Mouse (Mus musculus): ENCODE results near the gene Gm12166. TPM values are rescaled to one million over a fixed set of nuclear protein-coding genes. Genes with fewer than 3 reads are reported as not detected.
"Not testable (repeated sequence)": the region's sequence is repeated elsewhere in the genome, so short reads cannot be mapped to it uniquely, and the experiment has no call there.

Gm12166 gene
- polyA plus RNA-seq, 1 experiment from 2014 or later = 4.5 TPM

- H3K4me1 ChIP-seq = peaks cover 58% of the 10 kb centered on the region
- no peak overlapping the region for H3K4me2 ChIP-seq
- no peak overlapping the region for H3K9ac ChIP-seq
- H3K36me3 ChIP-seq = 0 out of 2 replicates have a peak, but pooled peaks cover 4% of the 10 kb centered on the region
- H3K9me3 ChIP-seq = no peaks in the 10 kb centered on the region
- H3K4me3 ChIP-seq = no peak overlapping the region
- no peaks in the 10 kb centered on the region for H3K27me3 ChIP-seq
- no peak for ATAC-seq (ENCODE audit: borderline replicate concordance, extremely low read depth, low FRiP score, low TSS enrichment)
- 49% methylated on average over 5 of the region's 5 CpGs for WGBS
- peak overlapping the region; percentile 74 for H3K27ac ChIP-seq
These were observed 8.5 kb upstream of the Gm12166 start for GRCm38 (mm10) chr11:46060651-46061020.

DNA sequence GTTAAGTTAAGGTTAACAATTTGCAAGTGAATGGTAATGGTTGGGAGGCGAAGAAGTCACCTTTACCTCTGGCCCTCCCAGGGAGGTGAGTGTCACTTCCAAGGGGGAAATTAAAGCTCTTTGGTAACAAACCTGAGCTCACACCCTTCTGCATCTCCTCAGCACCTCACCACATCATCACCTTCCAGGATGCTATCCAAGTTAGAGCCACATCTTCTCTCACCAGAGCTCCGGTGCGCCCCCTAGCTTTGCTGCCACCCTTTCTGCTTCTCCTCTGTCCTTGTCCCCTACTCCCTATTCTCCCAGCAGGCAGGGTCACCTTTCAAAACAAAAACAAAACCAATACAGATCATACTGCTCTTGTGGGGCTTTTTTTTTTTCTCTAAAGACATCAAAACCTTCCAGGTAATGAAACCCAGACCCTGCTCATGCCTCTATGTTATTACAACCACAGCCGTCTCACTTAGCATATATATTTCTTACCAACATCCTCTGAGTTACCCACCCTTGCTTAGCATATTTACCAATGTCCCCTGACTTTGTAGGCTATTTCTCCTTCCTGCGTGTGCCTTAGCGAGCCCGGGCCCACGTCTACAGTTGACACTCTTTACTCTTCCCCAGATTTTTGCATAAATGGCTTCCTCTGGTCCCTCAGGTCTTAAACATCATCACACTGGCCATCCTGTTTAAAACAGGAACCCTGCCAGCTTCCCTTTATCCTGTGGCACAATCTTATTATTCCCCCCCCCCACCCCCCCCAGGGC, 7.9 kb upstream of the Gm12166 start:
- Histone ChIP-seq H3K9me3 (no peaks in the 10 kb centered on the region), H3K4me1 (peaks cover 59% of the 10 kb centered on the region), H3K4me3 (no peak overlapping the region), H3K36me3 (0 out of 2 replicates have a peak, but pooled peaks cover 4% of the 10 kb centered on the region), H3K9ac (no peak overlapping the region), H3K27me3 (no peaks in the 10 kb centered on the region), H3K27ac (0 out of 2 replicates have a peak overlapping the region, but pooled peaks have one; percentile 11), H3K4me2 (no peak overlapping the region)
- WGBS = 61% methylated on average over 8 of the region's 8 CpGs
- no peak for ATAC-seq (ENCODE audit: borderline replicate concordance, extremely low read depth, low FRiP score, low TSS enrichment)

DNA sequence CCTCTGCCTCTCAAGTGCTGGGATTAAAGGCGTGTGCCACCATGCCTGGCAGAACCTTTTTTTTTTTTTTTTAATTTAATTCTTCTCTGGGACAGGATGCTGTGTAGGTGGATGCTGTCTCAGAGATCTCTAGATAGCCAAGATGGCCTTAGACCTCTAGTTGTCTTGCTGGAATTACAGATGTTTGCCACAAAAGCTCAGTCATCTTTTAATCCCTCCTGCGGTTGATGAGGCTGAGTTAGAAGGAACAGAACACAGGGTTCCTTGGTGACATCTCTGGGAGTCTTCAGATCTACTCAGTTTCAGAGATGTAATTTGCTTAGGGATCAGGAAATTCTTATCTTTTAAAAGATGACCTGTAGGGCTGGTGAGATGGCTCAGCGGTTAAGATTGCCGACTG, 6.8 kb upstream of the Gm12166 start:
- H3K4me3 ChIP-seq = no peak overlapping the region
- WGBS = 90% methylated on average over 4 of the region's 4 CpGs

DNA sequence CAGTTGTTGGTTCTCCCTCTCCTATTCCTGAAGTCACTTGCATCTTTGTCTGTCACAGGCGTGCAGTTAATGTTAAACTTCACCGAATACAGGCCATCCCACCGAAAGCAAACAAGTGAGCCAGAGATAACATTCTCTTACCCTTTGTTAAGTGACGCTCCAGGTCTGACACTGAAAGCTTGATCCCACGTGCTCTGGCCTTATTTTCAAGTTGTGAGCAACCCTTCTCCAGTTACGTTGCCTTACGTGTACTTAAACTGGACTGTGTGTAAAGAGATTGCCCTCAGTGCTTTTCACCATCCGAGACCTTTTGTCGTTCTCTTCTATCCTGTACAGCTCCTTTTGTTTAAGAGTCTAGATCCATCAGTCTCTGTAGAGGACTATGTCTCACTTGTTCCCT, 5.9 kb upstream of the Gm12166 start:
- H3K9me3 ChIP-seq = no peaks in the 10 kb centered on the region

More for the DNA sequence above, 6.8 kb upstream of the Gm12166 start:
- H3K4me2 ChIP-seq = peak overlapping the region; percentile 60
- H3K27ac ChIP-seq = no peak overlapping the region
- H3K36me3 ChIP-seq = 0 out of 2 replicates have a peak, but pooled peaks cover 4% of the 10 kb centered on the region
- ATAC-seq (ENCODE audit: borderline replicate concordance, extremely low read depth, low FRiP score, low TSS enrichment) = no peak
- no peaks in the 10 kb centered on the region for H3K27me3 ChIP-seq
- H3K9ac ChIP-seq = no peak overlapping the region
- H3K9me3 ChIP-seq = no peaks in the 10 kb centered on the region
- H3K4me1 ChIP-seq = peaks cover 53% of the 10 kb centered on the region

GRCm38 (mm10) chr11:46056770-46057411, 4.8 kb upstream of the Gm12166 start:
- ATAC-seq (ENCODE audit: borderline replicate concordance, extremely low read depth, low FRiP score, low TSS enrichment) = peak; percentile 33; the same call in 1 of the 2 replicates
- Histone ChIP-seq H3K9ac (peak overlapping the region; percentile 80), H3K4me2 (peak overlapping the region; percentile 60), H3K4me3 (peak overlapping the region; percentile 75), H3K27me3 (no peaks in the 10 kb centered on the region), H3K36me3 (0 out of 2 replicates have a peak, but pooled peaks cover 4% of the 10 kb centered on the region), H3K9me3 (no peaks in the 10 kb centered on the region), H3K27ac (peak overlapping the region; percentile 92), H3K4me1 (peaks cover 35% of the 10 kb centered on the region)
- 2% methylated on average over 25 of the region's 25 CpGs for WGBS

More for the DNA sequence above, 5.9 kb upstream of the Gm12166 start:
- Histone ChIP-seq H3K4me1 (peaks cover 45% of the 10 kb centered on the region), H3K27me3 (no peaks in the 10 kb centered on the region), H3K9ac (0 out of 2 replicates have a peak overlapping the region, but pooled peaks have one; percentile 80), H3K4me2 (peak overlapping the region; percentile 60), H3K4me3 (peak overlapping the region; percentile 75), H3K27ac (0 out of 2 replicates have a peak overlapping the region, but pooled peaks have one; percentile 92), H3K36me3 (0 out of 2 replicates have a peak, but pooled peaks cover 4% of the 10 kb centered on the region)
- WGBS = 14% methylated on average over 9 of the region's 9 CpGs
- no peak for ATAC-seq (ENCODE audit: borderline replicate concordance, extremely low read depth, low FRiP score, low TSS enrichment)

DNA sequence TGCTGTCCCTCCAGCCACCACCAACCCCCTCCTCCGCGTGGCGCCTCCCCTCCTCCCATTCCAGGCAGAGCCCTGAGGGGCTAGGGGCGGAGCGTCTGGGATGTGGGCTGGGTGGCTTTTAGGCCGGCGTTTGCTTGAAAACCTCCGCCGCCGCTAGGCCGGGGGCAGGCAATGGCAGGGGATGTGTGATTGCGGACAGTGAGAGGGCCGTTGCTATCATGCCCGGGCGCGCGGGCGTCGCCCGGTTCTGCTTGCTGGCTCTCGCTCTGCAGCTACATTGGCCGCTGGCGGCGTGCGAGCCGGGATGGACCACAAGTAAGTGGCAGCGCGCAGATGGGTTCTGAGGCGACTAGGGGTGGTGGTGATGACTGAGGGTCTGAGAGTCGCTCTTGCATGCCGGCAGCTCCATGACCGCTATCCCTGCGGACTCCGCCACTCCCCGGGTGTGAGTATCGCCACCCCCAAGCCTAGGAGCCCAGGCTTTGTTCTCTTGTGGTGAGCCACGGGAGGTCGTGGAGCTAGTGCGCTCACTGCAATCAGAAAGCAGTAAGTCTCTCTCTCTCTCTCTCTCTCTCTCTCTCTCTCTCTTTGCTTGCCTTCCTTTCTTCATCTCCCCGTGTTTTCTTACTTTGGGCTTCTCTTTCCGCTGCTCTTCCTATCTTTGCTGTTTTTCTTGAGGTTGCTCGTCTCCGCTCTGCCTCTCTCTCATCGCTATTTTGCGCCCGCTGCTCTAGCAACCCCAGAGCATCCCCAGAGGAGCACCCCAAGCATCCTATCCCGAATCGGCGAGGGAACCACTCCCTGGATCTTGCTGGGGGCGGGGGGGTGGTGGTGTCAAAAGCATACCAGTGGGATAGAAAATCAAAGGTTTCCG, 4.0 kb upstream of the Gm12166 start, which contains the start of gene Adam19:
Gene Adam19, plus strand, starts transcription at position 97 of the 874 bp plus-strand sequence.
- WGBS = under 1% methylated on average over 51 of the region's 51 CpGs
- H3K9ac ChIP-seq = peak within 1 kb of the TSS; percentile 80
- H3K4me1 ChIP-seq = peaks cover 29% of the 10 kb centered on the region
- ATAC-seq (ENCODE audit: borderline replicate concordance, extremely low read depth, low FRiP score, low TSS enrichment) = peak; percentile 92
- H3K27me3 ChIP-seq = no peaks in the 10 kb centered on the region
- H3K4me2 ChIP-seq = peak within 1 kb of the TSS; percentile 60
- H3K9me3 ChIP-seq = no peaks in the 10 kb centered on the region
- 0 out of 2 replicates have a peak, but pooled peaks cover 4% of the 10 kb centered on the region for H3K36me3 ChIP-seq
- peak within 1 kb of the TSS; percentile 92 for H3K27ac ChIP-seq
- H3K4me3 ChIP-seq = peak within 1 kb of the TSS; percentile 75

DNA sequence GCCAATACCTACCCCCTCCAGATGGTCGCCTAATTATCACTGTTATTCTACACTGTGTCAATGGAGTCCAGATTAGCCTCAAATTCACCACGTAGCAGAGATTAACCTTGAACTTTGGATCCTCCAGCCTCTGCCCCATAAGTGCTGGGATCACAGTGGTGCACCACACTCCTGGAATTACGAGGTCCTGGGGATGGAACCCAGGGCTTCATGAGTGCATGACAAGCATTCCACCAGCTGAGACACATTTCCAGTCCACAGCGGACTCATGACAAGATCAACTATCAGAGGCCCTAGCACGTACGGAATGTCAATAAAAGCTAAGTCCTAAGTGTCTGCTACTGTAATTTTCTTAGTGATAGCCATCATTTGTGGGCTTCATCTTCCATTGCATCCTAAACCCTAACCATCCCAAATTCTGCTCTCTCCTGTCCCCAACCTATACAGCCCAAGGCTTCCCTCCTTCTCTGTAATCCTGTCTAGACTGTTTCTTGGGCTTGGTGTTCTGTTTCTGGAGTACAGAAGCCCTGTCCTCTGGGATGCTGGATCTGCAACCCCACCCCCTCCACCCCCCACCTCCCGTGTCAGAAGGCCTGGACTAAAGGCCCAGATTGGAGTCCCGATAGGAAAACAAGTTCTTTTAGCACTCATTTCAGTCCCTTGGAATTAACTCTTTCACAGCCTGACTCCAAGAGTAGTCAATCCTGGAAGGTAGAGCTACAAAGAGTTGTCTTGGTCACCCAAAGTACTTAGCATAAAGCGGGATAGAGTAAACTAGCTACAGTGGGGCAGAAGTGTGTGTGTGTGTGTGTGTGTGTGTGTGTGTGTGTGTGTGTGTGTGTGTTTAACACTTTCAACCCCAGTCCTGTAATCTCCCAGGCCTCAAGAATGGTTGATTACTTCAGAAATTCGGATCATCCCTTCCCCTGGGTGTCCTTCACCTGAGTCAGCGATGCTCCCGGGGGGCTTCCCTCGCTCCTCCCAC, 3.1 kb upstream of the Gm12166 start:
- WGBS = 18% methylated on average over 13 of the region's 13 CpGs
- ATAC-seq (ENCODE audit: borderline replicate concordance, extremely low read depth, low FRiP score, low TSS enrichment) = peak; percentile 28

GRCm38 (mm10) chr11:46054311-46054710, 2.2 kb upstream of the Gm12166 start:
- H3K4me1 ChIP-seq = peaks cover 12% of the 10 kb centered on the region; the same call in 1 of the 2 replicates
- H3K9me3 ChIP-seq = no peaks in the 10 kb centered on the region
- H3K27ac ChIP-seq = no peak overlapping the region
- no peak overlapping the region for H3K4me3 ChIP-seq
- no peak overlapping the region for H3K4me2 ChIP-seq
- no peaks in the 10 kb centered on the region for H3K27me3 ChIP-seq
- no peaks in the 10 kb centered on the region for H3K36me3 ChIP-seq
- no peak for ATAC-seq (ENCODE audit: borderline replicate concordance, extremely low read depth, low FRiP score, low TSS enrichment)
- 35% methylated on average over 5 of the region's 5 CpGs for WGBS
- H3K9ac ChIP-seq = no peak overlapping the region

More for the DNA sequence above, 3.1 kb upstream of the Gm12166 start:
- no peaks in the 10 kb centered on the region for H3K9me3 ChIP-seq
- peaks cover 20% of the 10 kb centered on the region for H3K4me1 ChIP-seq
- H3K4me2 ChIP-seq = peak overlapping the region; percentile 60
- peak overlapping the region; percentile 80; the same call in 1 of the 2 replicates for H3K9ac ChIP-seq
- H3K4me3 ChIP-seq = peak overlapping the region; percentile 75
- peak overlapping the region; percentile 92 for H3K27ac ChIP-seq
- H3K27me3 ChIP-seq = no peaks in the 10 kb centered on the region
- H3K36me3 ChIP-seq = no peaks in the 10 kb centered on the region

GRCm38 (mm10) chr11:46053457-46053856, 1.3 kb upstream of the Gm12166 start:
- WGBS = 98% methylated on average over 3 of the region's 3 CpGs
- H3K4me1 ChIP-seq = peaks cover 12% of the 10 kb centered on the region; the same call in 1 of the 2 replicates
- H3K27ac ChIP-seq; H3K4me2 ChIP-seq; ATAC-seq (ENCODE audit: borderline replicate concordance, extremely low read depth, low FRiP score, low TSS enrichment); H3K36me3 ChIP-seq; H3K4me3 ChIP-seq; H3K9ac ChIP-seq; H3K27me3 ChIP-seq; H3K9me3 ChIP-seq: not testable (repeated sequence)

GRCm38 (mm10) chr11:46047264-46047663, 4.9 kb downstream of the Gm12166 start:
- Histone ChIP-seq H3K9me3 (no peaks in the 10 kb centered on the region), H3K27me3 (no peaks in the 10 kb centered on the region), H3K27ac (no peak overlapping the region), H3K4me2 (no peak overlapping the region), H3K4me1 (no peaks in the 10 kb centered on the region), H3K9ac (no peak overlapping the region), H3K36me3 (no peaks in the 10 kb centered on the region), H3K4me3 (no peak overlapping the region)
- 85% methylated on average over 3 of the region's 3 CpGs for WGBS
- ATAC-seq (ENCODE audit: borderline replicate concordance, extremely low read depth, low FRiP score, low TSS enrichment) = no peak
